Mouse (Mus musculus): ENCODE measurements around the gene Scml4.

Gene Scml4

DNA sequence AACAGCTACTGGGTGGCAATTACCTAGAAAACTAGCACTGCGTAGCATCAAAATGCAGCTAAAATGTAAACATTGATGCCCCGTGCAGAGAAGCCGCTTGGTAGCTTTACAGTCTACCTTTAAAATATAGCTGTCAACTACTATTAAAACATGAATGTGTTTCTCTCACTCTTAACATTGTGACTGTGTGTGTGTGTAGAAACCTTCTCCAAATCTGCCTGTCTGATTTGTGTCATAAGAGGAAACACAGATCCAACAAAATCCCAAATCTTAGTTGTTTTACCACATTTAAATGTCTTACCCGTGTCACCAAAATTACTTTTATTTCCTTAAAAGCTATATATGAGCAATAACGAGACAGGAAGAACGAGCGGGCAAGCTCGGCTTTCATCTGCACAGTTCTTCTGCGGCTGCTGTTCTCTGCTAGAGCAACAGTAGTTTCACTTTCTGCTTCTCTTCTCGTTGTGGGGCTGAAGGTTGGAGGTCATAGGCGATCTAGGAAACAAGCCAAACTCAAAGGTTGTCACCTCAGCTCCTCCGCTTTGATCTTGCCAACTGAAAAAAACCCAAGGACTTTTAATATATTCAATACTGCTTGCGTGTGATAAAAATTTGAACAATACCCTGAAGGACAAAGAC, 2.1 kb downstream of the Scml4 start:
- no peak for DNase-seq (ENCODE audit: low spot score)

DNA sequence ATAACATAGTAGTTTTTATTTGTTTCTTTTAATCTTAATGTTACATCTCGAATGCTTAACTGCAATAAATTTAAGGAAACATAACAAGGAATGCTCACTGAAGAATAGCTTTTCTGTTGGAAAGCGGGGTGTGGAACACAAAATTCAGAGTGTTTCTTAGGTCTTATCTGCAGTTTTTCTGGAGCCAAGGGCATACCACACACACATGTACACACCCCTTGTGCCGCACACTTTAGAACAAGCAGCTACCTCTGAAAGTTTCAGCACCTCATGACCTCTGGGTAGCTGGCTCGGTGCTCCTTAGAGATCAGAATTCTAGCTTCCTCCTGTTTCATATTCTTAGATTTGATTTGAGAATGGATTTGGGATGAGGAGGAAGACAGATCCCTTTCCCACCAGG, 2.6 kb downstream of the Scml4 start:
- no peak for DNase-seq (ENCODE audit: low spot score)

DNA sequence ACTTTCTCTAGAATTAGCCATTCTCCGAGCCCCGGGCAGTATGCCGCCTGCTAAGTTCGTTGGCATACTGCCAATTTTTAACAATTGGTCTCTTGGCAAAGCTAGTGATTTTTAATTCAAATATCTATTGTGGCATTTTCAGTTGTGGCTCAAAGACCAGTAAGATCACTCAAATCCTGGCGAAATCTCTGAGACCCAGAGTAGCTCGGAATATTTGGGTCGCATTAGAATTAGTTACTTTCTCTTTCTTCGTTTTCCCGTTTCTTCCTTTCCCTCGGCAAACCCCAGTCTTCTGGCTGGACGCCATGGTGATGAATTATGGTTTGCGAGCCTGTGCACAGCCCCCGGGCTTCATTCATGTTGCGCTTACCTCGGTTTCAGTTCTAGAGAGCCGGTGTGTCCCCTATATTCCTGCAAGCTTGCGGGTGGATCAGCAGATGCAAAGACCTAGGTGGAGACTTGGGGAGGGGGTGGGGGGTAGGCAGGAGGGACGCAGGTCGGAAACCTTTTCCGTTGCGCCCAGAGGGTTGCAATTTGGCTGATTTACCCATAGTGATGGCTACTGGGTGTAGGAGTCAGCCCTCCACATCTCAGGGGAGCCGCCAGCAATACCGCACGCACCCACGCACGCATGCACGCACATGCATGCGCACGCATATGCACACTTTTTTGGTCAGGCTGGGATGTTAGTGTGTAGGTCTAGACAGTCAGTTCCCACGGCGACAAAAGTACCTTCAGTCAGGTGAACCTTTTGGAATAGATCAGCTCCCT, 3.6 kb downstream of the Scml4 start:
- no peak for DNase-seq (ENCODE audit: low spot score)

DNA sequence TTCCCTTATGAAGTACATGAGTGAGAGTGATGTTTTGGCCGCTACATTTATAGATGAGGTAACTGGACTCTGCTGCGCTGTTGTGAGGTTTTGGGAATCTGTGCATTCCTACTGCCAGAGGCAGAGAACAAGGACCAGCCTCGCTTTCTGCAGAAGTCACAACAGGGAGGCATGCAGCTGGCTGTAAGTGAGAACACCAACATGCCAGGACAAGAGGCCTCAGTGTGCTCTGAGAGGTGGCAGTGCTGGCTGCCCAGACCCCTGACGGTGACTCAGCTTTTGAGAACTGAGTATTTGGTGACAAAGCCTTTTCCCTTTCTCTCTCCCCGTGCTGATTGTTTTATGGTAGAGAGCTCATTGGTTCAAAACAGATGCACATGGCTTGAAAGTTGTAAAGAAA, 4.5 kb downstream of the Scml4 start:
- DNase-seq (ENCODE audit: low spot score) = no peak

DNA sequence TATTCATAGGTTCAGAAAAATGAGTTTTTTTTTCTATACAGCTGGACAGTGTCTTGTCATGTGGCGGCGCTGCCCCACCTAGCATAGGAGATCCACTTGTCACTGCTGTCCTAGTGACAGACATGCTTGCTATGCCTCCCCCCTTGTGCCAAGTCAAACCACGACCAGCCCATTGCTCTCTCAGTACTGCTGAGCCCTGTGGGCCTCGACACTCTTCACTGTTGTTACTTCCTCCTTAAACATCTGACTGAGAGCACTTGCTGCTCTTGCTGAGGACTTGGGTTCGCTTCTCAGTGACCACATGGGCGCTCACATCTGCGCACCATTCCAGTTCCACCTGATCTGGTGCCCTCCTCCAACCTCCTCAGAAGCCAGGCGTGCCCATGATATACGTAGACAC, 8.2 kb downstream of the Scml4 start:
- no peak for DNase-seq (ENCODE audit: low spot score)

DNA sequence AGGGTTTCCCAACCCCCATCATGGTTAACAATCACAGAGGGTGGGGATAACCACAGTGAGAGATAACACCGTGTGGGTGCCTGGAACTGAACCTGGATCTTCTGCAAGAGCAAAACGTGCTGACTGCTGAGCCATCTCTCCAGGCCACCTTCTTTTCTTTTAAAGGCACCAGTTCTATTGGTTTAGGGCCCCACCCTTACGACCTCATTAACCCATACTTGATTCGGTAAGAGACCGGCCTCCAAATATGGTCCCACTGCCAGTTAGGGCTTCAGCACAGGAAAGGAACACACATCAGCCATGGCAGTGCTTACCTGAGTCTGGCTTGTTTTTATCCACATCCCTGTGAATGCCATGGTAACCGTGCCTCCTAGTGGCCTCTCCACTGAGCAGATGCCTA, 9.3 kb downstream of the Scml4 start:
- no peak for DNase-seq (ENCODE audit: low spot score)

DNA sequence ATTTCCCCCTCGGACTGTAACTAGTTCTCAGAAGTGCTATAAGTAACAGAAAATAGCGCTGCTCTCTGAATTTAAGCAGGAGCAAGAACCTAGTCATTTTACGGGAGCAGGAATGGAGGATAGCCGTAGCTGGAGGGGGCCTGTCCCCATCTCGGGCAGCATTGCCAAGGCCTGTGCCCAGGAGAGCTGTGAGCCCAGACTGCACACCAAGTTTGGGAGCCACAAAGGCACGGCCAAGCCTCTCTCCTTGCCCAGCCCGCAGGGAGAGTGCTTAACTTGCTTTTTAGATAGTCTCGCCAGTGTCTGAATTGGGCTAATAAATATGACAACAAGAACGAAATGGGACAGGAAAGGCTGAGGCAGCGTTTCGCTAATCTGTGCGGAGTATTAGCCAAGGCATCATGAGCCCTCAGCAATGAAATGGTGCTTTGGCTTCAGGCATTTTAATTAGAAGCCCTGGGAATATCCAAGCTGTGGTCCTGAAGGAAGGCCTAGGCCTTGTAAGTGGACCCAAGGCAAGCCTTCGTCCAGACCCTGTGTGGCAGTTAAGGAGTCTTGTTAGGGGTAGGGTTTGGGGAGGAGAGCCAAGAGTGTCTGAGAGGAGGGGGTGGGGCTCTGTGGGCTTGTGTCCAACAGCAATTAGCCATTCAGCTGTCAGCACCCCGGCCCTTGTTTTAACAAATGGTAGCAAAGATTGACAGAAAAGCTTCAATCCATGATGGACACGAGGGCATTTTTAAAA, 12.3 kb downstream of the Scml4 start:
- no peak for DNase-seq (ENCODE audit: low spot score)

DNA sequence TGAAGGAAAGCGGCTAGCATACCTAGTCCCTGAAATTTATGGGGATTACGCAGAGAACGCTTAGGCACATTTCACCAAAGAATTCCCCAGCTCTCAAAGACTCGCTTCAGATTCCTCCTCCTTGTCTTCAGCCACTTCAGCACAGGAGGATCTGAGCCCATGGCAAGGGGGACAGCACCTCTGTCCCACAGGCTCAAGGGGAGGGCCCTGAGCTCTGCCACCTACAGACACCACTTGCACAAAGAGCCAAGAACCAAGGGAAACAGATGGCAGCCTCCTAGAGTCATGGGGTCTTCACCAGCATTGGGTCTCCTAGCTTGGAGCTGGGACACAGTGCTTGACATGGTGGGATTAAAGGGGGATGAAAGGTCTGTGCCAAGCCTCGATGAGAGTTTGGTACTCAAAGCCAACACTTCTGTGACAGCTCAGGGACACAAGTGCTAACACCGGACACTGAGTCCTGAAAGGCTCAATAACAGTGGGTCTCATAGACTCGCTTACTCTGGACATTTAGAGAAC, 13.0 kb downstream of the Scml4 start:
- no peak for DNase-seq (ENCODE audit: low spot score)

DNA sequence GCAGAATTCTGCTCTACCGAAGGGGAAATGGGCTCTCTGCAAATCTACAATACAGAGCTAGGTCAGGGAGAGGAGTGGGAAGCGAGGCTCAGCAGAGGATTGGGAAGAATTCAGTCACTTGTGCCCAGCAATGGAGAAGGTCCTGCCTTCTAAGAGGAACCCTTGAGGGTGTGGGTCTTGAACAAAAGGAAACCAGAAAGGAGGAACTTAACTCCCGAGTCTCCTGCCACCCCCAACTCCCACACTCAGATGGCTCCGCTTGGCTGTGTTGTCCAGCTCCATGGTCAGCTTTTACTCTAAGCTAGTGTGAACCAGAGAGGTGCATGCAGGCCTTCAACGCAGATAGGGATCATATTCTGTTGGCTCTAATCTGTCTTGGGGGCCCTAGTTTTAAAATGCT, 16.0 kb downstream of the Scml4 start:
- DNase-seq (ENCODE audit: low spot score) = no peak

DNA sequence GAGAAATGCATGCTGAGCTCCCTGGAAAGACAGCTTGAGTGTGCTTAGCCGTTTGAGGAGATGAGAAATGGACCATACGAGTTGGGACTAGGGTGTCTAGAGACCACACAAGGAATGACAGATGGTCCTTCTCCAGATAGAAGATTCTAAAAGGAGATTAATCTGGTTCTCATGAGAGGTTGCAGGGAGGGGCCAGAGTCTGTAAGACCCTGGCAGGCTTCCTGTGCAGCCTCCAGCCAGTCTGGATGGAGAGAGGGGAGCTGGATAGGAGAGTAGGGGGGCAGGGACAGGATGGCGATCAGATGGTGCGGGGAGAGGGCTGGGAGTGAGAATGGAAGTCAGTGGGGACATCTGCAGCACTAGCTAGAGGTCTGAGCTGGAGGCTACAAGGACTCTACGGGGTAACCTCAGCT, 19.1 kb downstream of the Scml4 start:
- DNase-seq (ENCODE audit: low spot score) = no peak

DNA sequence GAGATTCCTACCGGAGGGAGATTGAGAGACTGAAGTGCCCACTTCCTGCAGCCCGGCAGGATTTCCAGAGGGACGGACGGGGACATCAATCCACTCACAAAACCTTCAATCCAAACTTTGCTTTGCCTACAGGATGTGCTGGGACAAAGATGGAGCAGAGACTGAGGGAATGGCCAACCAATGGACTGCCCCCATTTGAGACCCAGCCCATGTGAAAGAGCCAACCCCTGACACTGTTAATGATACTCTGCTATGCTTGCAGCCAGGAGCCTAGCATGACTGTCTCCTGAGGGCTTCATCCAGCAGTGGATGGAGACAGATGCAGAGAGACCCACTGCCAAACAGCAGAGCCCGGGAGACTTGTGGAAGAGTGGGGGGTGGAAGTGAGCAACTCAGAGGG, 19.5 kb downstream of the Scml4 start:
- DNase-seq (ENCODE audit: low spot score) = no peak

DNA sequence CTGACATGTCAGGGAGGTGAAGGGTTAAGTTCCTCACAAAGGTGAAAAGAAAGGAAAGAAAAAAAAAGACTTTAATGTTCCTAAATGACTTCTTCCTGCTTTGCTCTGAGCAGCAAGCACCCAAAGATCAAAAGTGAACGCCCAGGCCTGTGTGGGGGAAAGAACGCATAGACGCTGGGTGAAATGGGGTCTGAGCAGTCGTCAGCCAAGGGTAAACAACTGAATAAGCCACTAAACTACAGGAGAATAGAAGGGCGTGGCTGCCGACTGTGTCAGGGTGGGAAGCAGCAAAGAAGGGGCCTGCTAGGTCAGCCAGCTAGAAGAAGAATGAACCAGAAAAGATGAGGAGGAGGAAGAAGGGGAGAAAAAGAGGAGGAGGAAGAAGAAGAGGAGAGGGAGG, 26.9 kb downstream of the Scml4 start:
- DNase-seq (ENCODE audit: low spot score) = no peak

DNA sequence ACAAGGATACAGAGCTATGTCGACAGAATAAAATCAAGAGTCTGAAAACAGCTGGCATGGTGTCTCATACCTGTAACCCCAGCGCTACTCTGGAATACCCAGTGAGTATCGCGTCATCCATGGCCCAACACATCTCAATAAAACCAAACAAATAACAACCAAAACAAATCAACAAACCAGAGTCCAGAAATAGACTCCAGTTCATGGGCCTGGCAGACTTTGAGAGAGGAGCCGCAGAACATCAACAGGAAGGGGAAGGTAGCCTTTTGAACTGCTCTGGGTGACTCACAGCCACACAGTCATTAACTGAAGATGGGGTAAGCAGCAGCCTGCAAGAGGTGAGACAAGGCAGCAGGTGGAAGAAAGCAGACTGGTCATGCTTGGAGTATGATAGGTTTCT, 28.1 kb downstream of the Scml4 start:
- no peak for DNase-seq (ENCODE audit: low spot score)

DNA sequence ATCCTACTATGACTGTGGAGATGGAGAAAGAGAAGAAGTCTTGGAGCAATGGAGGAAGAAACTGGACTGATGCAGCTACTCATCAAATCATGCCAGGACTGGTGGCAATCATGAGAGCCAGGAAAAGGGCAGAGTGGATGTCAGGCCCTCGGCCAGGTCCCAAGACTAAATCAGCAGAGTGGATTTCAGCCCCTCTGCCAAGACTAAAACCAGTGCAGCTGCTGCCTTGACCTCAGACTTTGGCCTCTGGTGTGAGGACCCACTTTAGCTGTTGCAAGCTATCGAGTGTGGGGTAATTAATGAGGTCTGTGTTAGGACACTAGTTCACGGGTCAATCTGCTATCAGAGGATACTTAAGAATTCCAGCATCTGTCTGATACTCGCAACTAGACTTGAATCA, 30.2 kb downstream of the Scml4 start:
- no peak for DNase-seq (ENCODE audit: low spot score)

DNA sequence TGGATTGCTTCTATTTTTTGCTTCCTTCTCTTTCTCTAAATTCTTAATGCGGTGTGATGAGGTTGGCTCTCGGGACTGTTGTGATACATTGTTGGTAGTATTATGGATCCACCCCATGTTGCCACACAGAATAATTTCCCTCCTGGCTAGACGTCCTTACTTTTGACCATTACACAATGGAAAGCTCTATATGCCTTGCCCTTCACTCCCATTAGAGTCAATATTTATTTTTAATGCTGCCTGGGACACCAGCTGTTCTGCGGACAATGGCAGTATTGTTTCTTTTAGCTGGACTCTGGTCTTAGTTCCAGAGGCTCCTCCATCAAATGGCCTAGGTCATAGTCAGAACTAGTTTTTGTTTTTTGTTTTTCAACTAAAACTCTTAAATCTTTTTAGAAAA, 32.1 kb downstream of the Scml4 start:
- no peak for DNase-seq (ENCODE audit: low spot score)

DNA sequence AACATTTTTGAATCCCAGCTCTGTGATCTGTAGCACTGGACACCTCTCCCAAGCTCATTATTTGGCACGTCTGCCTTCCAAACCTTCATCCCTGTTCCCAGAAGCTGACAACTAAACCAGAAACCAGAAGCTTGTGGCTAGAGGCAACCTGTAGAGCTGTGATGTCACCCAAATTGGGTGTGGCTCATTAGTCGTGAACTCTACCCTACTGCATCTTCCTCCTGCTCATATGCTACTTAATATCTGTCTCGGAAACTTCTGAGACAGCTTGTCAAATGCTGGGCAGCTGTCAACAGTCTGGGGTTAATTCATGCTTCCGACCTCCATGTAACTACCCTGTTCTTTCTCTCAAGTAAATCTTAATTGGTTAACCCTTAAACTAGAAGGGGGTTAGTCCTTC, 32.8 kb downstream of the Scml4 start:
- no peak for DNase-seq (ENCODE audit: low spot score)

DNA sequence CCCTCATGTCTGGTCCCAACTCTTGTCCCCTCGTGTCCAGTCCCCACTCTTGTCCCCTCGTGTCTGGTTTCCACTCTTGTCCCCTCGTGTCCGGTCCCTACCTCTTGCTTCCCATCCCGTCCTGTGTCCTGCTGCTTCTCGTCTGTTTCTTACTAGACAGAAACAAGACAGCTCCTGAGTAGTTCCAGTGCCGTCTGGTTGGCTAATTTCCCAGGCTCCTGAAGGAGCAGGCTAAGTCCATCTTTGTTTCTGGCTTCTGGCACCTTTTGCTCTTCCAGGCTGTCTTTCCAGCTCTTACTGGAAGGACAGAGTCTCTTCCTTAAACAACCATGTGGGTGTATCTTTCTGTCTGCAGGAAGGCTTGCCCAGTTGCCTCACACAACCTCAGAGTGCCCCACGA, 33.7 kb downstream of the Scml4 start:
- no peak for DNase-seq (ENCODE audit: low spot score)

DNA sequence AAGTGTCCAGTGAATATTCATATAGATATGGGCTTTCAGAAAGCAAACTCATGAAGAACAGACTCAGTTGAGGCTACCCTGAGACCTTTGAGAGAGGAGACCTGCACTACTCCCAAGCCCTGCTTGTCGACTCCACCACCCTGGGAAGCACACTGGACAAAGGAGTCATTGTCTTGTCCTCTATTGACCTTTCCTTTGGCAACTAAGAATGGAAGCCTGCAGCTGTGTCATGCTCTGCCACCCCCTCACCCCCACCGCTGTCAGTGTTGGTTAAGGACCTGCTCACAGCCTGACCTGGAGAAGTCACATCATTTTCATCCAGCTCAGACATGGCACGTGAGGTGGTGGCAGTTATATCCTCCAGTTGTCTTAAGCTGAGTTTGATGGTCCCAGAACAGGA, 34.1 kb downstream of the Scml4 start:
- DNase-seq (ENCODE audit: low spot score) = no peak

DNA sequence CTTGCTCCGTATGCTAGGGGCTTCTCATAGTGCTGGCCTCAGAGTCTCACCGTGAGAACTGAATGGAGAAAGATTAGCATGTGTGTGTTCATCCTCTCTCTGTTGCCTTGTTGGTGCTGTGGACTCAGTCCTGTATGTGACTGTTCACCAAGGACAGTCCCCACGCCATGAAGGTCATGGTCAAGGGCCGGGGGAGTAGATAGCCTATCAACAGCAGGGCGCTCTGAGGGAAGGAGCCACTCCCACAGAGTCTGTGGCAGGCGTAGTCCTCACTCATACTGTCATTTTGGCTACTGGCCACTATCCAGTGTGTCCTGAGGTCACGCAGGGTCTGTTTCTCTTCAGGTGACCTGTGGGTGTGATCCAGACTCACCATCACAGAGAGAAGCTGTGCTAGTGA, 34.5 kb downstream of the Scml4 start:
- DNase-seq (ENCODE audit: low spot score) = no peak

DNA sequence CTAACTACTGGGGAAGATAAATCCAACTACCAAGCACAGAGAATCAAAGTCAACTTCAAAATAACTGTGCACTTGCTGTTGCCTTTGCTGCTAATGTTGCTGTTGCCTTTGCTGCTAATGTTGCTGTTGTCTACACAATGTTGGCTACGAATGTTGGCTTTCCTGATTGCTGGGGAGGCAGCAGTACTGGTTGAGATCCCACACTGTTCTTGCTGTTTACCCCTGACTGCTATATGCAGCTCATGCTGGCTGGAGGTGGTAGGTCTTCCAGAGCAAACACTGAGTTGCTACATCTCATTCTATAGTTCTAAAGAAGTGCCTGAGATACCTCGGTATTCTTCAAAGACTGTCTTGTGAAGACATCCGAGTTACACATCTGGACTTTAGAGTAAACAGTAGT, 36.5 kb downstream of the Scml4 start:
- no peak for DNase-seq (ENCODE audit: low spot score)

DNA sequence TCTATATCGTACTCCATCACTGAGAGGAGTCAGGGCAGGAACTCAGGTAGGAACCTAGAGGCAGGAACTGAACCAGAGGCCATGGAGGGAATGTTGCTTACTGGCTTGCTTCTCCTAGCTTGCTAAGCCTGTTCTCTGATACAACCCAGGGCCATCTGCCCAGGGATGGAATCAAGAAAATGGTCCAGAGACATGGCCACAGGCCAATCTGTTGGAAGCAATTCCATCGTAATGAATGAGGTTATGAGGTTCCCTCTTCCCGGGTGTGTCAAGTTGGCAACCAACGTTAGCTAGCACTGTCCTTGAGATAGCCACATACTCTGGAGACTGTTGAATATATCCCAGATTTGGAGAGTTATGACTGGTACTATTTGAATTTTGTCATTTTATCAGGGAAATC, 37.0 kb downstream of the Scml4 start:
- no peak for DNase-seq (ENCODE audit: low spot score)

DNA sequence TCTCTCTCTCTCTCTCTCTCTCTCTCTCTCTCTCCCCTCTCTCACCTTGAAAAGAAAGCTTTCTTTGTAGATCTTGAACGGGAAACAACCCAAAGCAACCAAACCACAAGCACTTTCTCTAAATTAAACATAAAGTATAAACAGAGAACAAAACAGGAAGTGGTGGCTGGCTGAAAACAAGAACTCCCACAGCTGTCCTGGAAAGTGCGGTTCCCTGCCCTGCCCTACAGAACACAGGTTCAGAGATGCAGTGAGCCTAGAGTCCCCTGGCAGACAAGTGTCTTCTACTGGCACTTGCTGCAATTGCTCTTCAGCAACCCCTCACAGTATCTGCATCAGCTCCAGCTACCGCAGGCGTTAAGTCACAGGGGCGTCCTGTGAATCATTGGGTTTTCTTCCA, 37.5 kb downstream of the Scml4 start:
- no peak for DNase-seq (ENCODE audit: low spot score)

DNA sequence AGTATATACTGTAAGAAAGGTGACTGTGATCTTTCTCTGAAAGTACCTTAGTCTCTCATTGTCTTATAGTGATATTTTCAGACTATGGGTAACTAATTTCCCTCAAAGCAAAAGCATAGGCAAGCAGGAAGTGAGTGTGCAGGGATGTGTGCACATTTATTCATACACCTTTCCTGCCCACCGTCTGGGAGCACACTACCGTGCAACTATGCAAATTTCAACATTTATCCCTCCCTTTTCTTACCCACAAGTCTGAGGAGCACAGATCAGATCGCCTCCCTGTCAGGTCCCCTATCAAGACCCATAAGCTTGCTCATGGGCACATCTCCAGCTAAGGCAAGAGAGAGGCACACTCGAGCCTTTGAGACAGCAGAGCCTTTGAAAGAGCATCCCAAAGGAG, 41.2 kb downstream of the Scml4 start:
- DNase-seq (ENCODE audit: low spot score) = no peak
